Mouse (Mus musculus): ENCODE measurements around the gene Crtac1. TPM values are rescaled to one million over a fixed set of nuclear protein-coding genes. Genes with fewer than 3 reads are reported as not detected.

The Crtac1 gene
- polyA plus RNA-seq, 1 experiment from 2014 or later = 0.44 TPM

GRCm38 (mm10) chr19:42238341-42238715, 193.3 kb downstream of the Crtac1 start:
- no peak overlapping the region for H3K27ac ChIP-seq (ENCODE audit: low read length)
- WGBS = 54% methylated on average over 7 of the region's 7 CpGs

GRCm38 (mm10) chr19:42237602-42238340, 193.8 kb downstream of the Crtac1 start:
- TF ChIP-seq EP300 (IDR thresholded peaks at IDR 0.05) (no peak), CTCF (IDR thresholded peaks at IDR 0.05) (no peak)
- H3K9me3 ChIP-seq (ENCODE audit: low read length) = no peaks in the 10 kb centered on the region
- no peaks in the 10 kb centered on the region for H3K36me3 ChIP-seq (ENCODE audit: insufficient read depth, low read length)
- H3K27me3 ChIP-seq (replicated peaks; ENCODE audit: insufficient read depth, low read length) = no peaks in the 10 kb centered on the region
- 19% methylated on average over 4 of the region's 4 CpGs for WGBS
- no peak overlapping the region for H3K27ac ChIP-seq (ENCODE audit: low read length)
- DNase-seq (ENCODE audit: low spot score) (no peak), ATAC-seq (no peak)
- H3K9ac ChIP-seq (replicated peaks; ENCODE audit: low read depth) = no peak overlapping the region
- H3K4me1 ChIP-seq (ENCODE audit: insufficient read depth, low read depth, low read length) = no peaks in the 10 kb centered on the region
- no peak overlapping the region for H3K4me2 ChIP-seq (replicated peaks; ENCODE audit: low read depth, low read length)
- H3K4me3 ChIP-seq (ENCODE audit: low read depth, low read length) = no peak overlapping the region

More at GRCm38 (mm10) chr19:42238341-42238715, 193.3 kb downstream of the Crtac1 start:
- no peak overlapping the region for H3K4me3 ChIP-seq (ENCODE audit: low read depth, low read length)
- H3K9me3 ChIP-seq (ENCODE audit: low read length) = no peaks in the 10 kb centered on the region
- no peaks in the 10 kb centered on the region for H3K27me3 ChIP-seq (replicated peaks; ENCODE audit: insufficient read depth, low read length)
- H3K36me3 ChIP-seq (ENCODE audit: insufficient read depth, low read length) = no peaks in the 10 kb centered on the region
- H3K9ac ChIP-seq (replicated peaks; ENCODE audit: low read depth) = no peak overlapping the region
- no peaks in the 10 kb centered on the region for H3K4me1 ChIP-seq (ENCODE audit: insufficient read depth, low read depth, low read length)
- no peak for TF ChIP-seq CTCF (IDR thresholded peaks at IDR 0.05)
- TF ChIP-seq EP300 (IDR thresholded peaks at IDR 0.05) = no peak
- no peak overlapping the region for H3K4me2 ChIP-seq (replicated peaks; ENCODE audit: low read depth, low read length)
- ATAC-seq (no peak), DNase-seq (ENCODE audit: low spot score) (no peak)

Small RNAs within 50 kb of the gene (microRNA-seq; reads per million reads assigned to microRNA genes)
- gene Gm26339 (not detected), gene Mir3085 (not detected)

Other genes starting within 250 kb of the Crtac1 start
- gene Sfrp5, start 229.5 kb downstream of the Crtac1 start, polyA plus RNA-seq (2015; fragmentation: Nextera tagmentation; extraction: Ambion mirVana) = 0.18 TPM in 1 of 2 replicates, not detected in the other
- gene Golga7b, start 184.2 kb downstream of the Crtac1 start, polyA plus RNA-seq (2015; fragmentation: Nextera tagmentation; extraction: Ambion mirVana) = 0.06 TPM in 1 of 2 replicates, not detected in the other
- gene R3hcc1l, start 87.0 kb upstream of the Crtac1 start, polyA plus RNA-seq (2015; fragmentation: Nextera tagmentation; extraction: Ambion mirVana) = 14.3 and 19.8 TPM in 2 replicates
- gene Loxl4, start 181.0 kb upstream of the Crtac1 start, polyA plus RNA-seq (2015; fragmentation: Nextera tagmentation; extraction: Ambion mirVana) = 0.60 and 0.64 TPM in 2 replicates